Mouse (Mus musculus): ENCODE data around the gene Hipk2. TPM values are rescaled to one million over a fixed set of nuclear protein-coding genes. Genes with fewer than 3 reads are reported as not detected.

Gene Hipk2
- polyA plus RNA-seq, 1 experiment from 2014 or later: 10.7 TPM

- DNase-seq (ENCODE audit: low spot score) (peak; percentile 94), ATAC-seq (ENCODE audit: low read depth) (peak; percentile 81)
- Histone ChIP-seq H3K4me1 (ENCODE audit: control insufficient read depth, insufficient read depth, low read length) (no peaks in the 10 kb centered on the region), H3K4me2 (ENCODE audit: low read depth, low read length) (no peak overlapping the region), H3K36me3 (ENCODE audit: control insufficient read depth, insufficient read depth, low read length) (peaks cover 49% of the 10 kb centered on the region), H3K9ac (ENCODE audit: low read depth, low read length) (no peak overlapping the region), H3K27ac (replicated peaks; ENCODE audit: low read depth, low read length) (no peak overlapping the region), H3K4me3 (ENCODE audit: low read depth, low read length) (no peak overlapping the region), H3K27me3 (replicated peaks; ENCODE audit: control insufficient read depth, insufficient read depth, low read length) (no peaks in the 10 kb centered on the region), H3K9me3 (ENCODE audit: control insufficient read depth, low read length) (no peaks in the 10 kb centered on the region)
- 45% methylated on average over 7 of the region's 9 CpGs for WGBS
Measured at GRCm38 (mm10) chr6:38695380-38696054, 180.4 kb downstream of the Hipk2 start.

- Histone ChIP-seq H3K4me3 (ENCODE audit: low read depth, low read length) (no peak overlapping the region), H3K27ac (replicated peaks; ENCODE audit: low read depth, low read length) (no peak overlapping the region), H3K4me1 (ENCODE audit: control insufficient read depth, insufficient read depth, low read length) (no peaks in the 10 kb centered on the region), H3K36me3 (ENCODE audit: control insufficient read depth, insufficient read depth, low read length) (peaks cover 28% of the 10 kb centered on the region), H3K9me3 (ENCODE audit: control insufficient read depth, low read length) (no peaks in the 10 kb centered on the region), H3K9ac (ENCODE audit: low read depth, low read length) (no peak overlapping the region), H3K4me2 (ENCODE audit: low read depth, low read length) (no peak overlapping the region), H3K27me3 (replicated peaks; ENCODE audit: control insufficient read depth, insufficient read depth, low read length) (no peaks in the 10 kb centered on the region)
- ATAC-seq (ENCODE audit: low read depth): no peak
- WGBS: 85% methylated on average over 6 of the region's 6 CpGs
- DNase-seq (ENCODE audit: low spot score): no peak
Measured at GRCm38 (mm10) chr6:38692556-38692955, 183.4 kb downstream of the Hipk2 start.

- Histone ChIP-seq H3K4me1 (ENCODE audit: control insufficient read depth, insufficient read depth, low read length) (no peaks in the 10 kb centered on the region), H3K27me3 (replicated peaks; ENCODE audit: control insufficient read depth, insufficient read depth, low read length) (no peaks in the 10 kb centered on the region), H3K36me3 (ENCODE audit: control insufficient read depth, insufficient read depth, low read length) (peaks cover 16% of the 10 kb centered on the region), H3K9ac (ENCODE audit: low read depth, low read length) (no peak overlapping the region), H3K4me3 (ENCODE audit: low read depth, low read length) (no peak overlapping the region), H3K4me2 (ENCODE audit: low read depth, low read length) (no peak overlapping the region), H3K9me3 (ENCODE audit: control insufficient read depth, low read length) (no peaks in the 10 kb centered on the region), H3K27ac (replicated peaks; ENCODE audit: low read depth, low read length) (no peak overlapping the region)
- WGBS: 89% methylated on average over 5 of the region's 5 CpGs
- no peak for DNase-seq (ENCODE audit: low spot score)
- ATAC-seq (ENCODE audit: low read depth): no peak
Measured at GRCm38 (mm10) chr6:38691052-38691451, 184.9 kb downstream of the Hipk2 start.

- Histone ChIP-seq H3K4me1 (ENCODE audit: control insufficient read depth, insufficient read depth, low read length) (no peaks in the 10 kb centered on the region), H3K4me3 (ENCODE audit: low read depth, low read length) (no peak overlapping the region), H3K4me2 (ENCODE audit: low read depth, low read length) (no peak overlapping the region), H3K9me3 (ENCODE audit: control insufficient read depth, low read length) (no peaks in the 10 kb centered on the region), H3K36me3 (ENCODE audit: control insufficient read depth, insufficient read depth, low read length) (peaks cover 14% of the 10 kb centered on the region), H3K27ac (replicated peaks; ENCODE audit: low read depth, low read length) (no peak overlapping the region), H3K9ac (ENCODE audit: low read depth, low read length) (no peak overlapping the region), H3K27me3 (replicated peaks; ENCODE audit: control insufficient read depth, insufficient read depth, low read length) (no peaks in the 10 kb centered on the region)
- ATAC-seq (ENCODE audit: low read depth) (no peak), DNase-seq (ENCODE audit: low spot score) (no peak)
- 84% methylated on average over 4 of the region's 4 CpGs for WGBS
Measured at GRCm38 (mm10) chr6:38690615-38691014, 185.3 kb downstream of the Hipk2 start.

- DNase-seq (ENCODE audit: low spot score) (no peak), ATAC-seq (ENCODE audit: low read depth) (no peak)
- H3K36me3 ChIP-seq (ENCODE audit: control insufficient read depth, insufficient read depth, low read length): peaks cover 5% of the 10 kb centered on the region
- H3K4me3 ChIP-seq (ENCODE audit: low read depth, low read length): no peak overlapping the region
- H3K9ac ChIP-seq (ENCODE audit: low read depth, low read length): no peak overlapping the region
- H3K4me2 ChIP-seq (ENCODE audit: low read depth, low read length): no peak overlapping the region
- H3K27ac ChIP-seq (replicated peaks; ENCODE audit: low read depth, low read length): no peak overlapping the region
- no peaks in the 10 kb centered on the region for H3K4me1 ChIP-seq (ENCODE audit: control insufficient read depth, insufficient read depth, low read length)
- H3K9me3 ChIP-seq (ENCODE audit: control insufficient read depth, low read length): no peaks in the 10 kb centered on the region
- 85% methylated on average over 10 of the region's 10 CpGs for WGBS
- H3K27me3 ChIP-seq (replicated peaks; ENCODE audit: control insufficient read depth, insufficient read depth, low read length): no peaks in the 10 kb centered on the region
Measured at GRCm38 (mm10) chr6:38688841-38689240, 187.1 kb downstream of the Hipk2 start.

GRCm38 (mm10) chr6:38687216-38687615 is 188.7 kb downstream of the Hipk2 start:
- 66% methylated on average over 11 of the region's 11 CpGs for WGBS
- Histone ChIP-seq H3K27me3 (replicated peaks; ENCODE audit: control insufficient read depth, insufficient read depth, low read length) (no peaks in the 10 kb centered on the region), H3K36me3 (ENCODE audit: control insufficient read depth, insufficient read depth, low read length) (peaks cover 5% of the 10 kb centered on the region), H3K9me3 (ENCODE audit: control insufficient read depth, low read length) (no peaks in the 10 kb centered on the region), H3K4me3 (ENCODE audit: low read depth, low read length) (no peak overlapping the region), H3K4me2 (ENCODE audit: low read depth, low read length) (no peak overlapping the region), H3K4me1 (ENCODE audit: control insufficient read depth, insufficient read depth, low read length) (no peaks in the 10 kb centered on the region), H3K27ac (replicated peaks; ENCODE audit: low read depth, low read length) (no peak overlapping the region), H3K9ac (ENCODE audit: low read depth, low read length) (no peak overlapping the region)
- ATAC-seq (ENCODE audit: low read depth) (no peak), DNase-seq (ENCODE audit: low spot score) (no peak)

GRCm38 (mm10) chr6:38682532-38682931 is 193.4 kb downstream of the Hipk2 start:
- DNase-seq (ENCODE audit: low spot score) (no peak), ATAC-seq (ENCODE audit: low read depth) (no peak)
- Histone ChIP-seq H3K36me3 (ENCODE audit: control insufficient read depth, insufficient read depth, low read length) (no peaks in the 10 kb centered on the region), H3K27ac (replicated peaks; ENCODE audit: low read depth, low read length) (no peak overlapping the region), H3K9me3 (ENCODE audit: control insufficient read depth, low read length) (no peaks in the 10 kb centered on the region), H3K27me3 (replicated peaks; ENCODE audit: control insufficient read depth, insufficient read depth, low read length) (no peaks in the 10 kb centered on the region), H3K9ac (ENCODE audit: low read depth, low read length) (no peak overlapping the region), H3K4me1 (ENCODE audit: control insufficient read depth, insufficient read depth, low read length) (no peaks in the 10 kb centered on the region), H3K4me3 (ENCODE audit: low read depth, low read length) (no peak overlapping the region), H3K4me2 (ENCODE audit: low read depth, low read length) (no peak overlapping the region)
- WGBS: 49% methylated on average over 2 of the region's 2 CpGs

- DNase-seq (ENCODE audit: low spot score): no peak
- 71% methylated on average over 9 of the region's 9 CpGs for WGBS
- Histone ChIP-seq H3K4me1 (ENCODE audit: control insufficient read depth, insufficient read depth, low read length) (no peaks in the 10 kb centered on the region), H3K4me3 (ENCODE audit: low read depth, low read length) (no peak overlapping the region), H3K9ac (ENCODE audit: low read depth, low read length) (no peak overlapping the region), H3K9me3 (ENCODE audit: control insufficient read depth, low read length) (no peaks in the 10 kb centered on the region), H3K27me3 (replicated peaks; ENCODE audit: control insufficient read depth, insufficient read depth, low read length) (no peaks in the 10 kb centered on the region), H3K4me2 (ENCODE audit: low read depth, low read length) (no peak overlapping the region), H3K36me3 (ENCODE audit: control insufficient read depth, insufficient read depth, low read length) (no peaks in the 10 kb centered on the region), H3K27ac (replicated peaks; ENCODE audit: low read depth, low read length) (no peak overlapping the region)
- ATAC-seq (ENCODE audit: low read depth): no peak
Measured at GRCm38 (mm10) chr6:38677629-38678028, 198.3 kb downstream of the Hipk2 start.

GRCm38 (mm10) chr6:38676723-38677122 is 199.2 kb downstream of the Hipk2 start:
- ATAC-seq (ENCODE audit: low read depth): no peak
- no peaks in the 10 kb centered on the region for H3K36me3 ChIP-seq (ENCODE audit: control insufficient read depth, insufficient read depth, low read length)
- H3K4me3 ChIP-seq (ENCODE audit: low read depth, low read length): no peak overlapping the region
- no peak overlapping the region for H3K4me2 ChIP-seq (ENCODE audit: low read depth, low read length)
- DNase-seq (ENCODE audit: low spot score): no peak
- no peaks in the 10 kb centered on the region for H3K9me3 ChIP-seq (ENCODE audit: control insufficient read depth, low read length)
- no peak overlapping the region for H3K9ac ChIP-seq (ENCODE audit: low read depth, low read length)
- H3K4me1 ChIP-seq (ENCODE audit: control insufficient read depth, insufficient read depth, low read length): no peaks in the 10 kb centered on the region
- H3K27ac ChIP-seq (replicated peaks; ENCODE audit: low read depth, low read length): no peak overlapping the region
- 77% methylated on average over 14 of the region's 14 CpGs for WGBS
- no peaks in the 10 kb centered on the region for H3K27me3 ChIP-seq (replicated peaks; ENCODE audit: control insufficient read depth, insufficient read depth, low read length)

Measured in embryonic facial prominence, embryonic 14.5 days (tissue).